Mouse (Mus musculus) erythroblast, embryonic 14.5 days (primary cell): ENCODE data around the gene Iah1. TPM values are rescaled to one million over a fixed set of nuclear protein-coding genes. Genes with fewer than 3 reads are reported as not detected.

Experiments
- H3K27me3 ChIP-seq: 2 replicates; pipeline ENCODE4 v1.6.1; 2012; ENCODE audit warnings: inconsistent platforms; ENCODE audit not compliant: control insufficient read depth
- H3K36me3 ChIP-seq: 2 replicates; pipeline ENCODE4 v1.6.1; 2012; ENCODE audit warnings: mild to moderate bottlenecking, inconsistent platforms; ENCODE audit not compliant: control insufficient read depth
- H3K4me1 ChIP-seq: 2 replicates; pipeline ENCODE4 v1.6.1; 2012; ENCODE audit warnings: inconsistent platforms; ENCODE audit not compliant: control insufficient read depth
- H3K4me3 ChIP-seq: replicated peaks from 2 replicates; pipeline ENCODE3; 2012; ENCODE audit warnings: moderate library complexity, mild to moderate bottlenecking, inconsistent platforms
- H3K9me3 ChIP-seq: 2 replicates; pipeline ENCODE4 v1.6.1; 2012; ENCODE audit warnings: low read length, inconsistent platforms, mixed read lengths; ENCODE audit not compliant: control insufficient read depth
- GATA1 ChIP-seq: IDR thresholded peaks from 2 replicates; pipeline ENCODE4 v1.6.1; 2012; ENCODE audit warnings: low read length, inconsistent platforms, mixed read lengths
- TAL1 ChIP-seq: IDR thresholded peaks from 3 replicates; pipeline ENCODE4 v1.6.1; 2012; ENCODE audit warnings: low read length, inconsistent platforms, mixed read lengths
- polyA plus RNA-seq: library from polyadenylated mRNA; stranded (reverse); fragments of >175 nt; gene quantifications from 2 replicates; pipeline ENCODE4 v1.2.3, GENCODE M21; 2012

The Iah1 gene
- polyA plus RNA-seq: 4.9 and 5.7 TPM in 2 replicates

DNA sequence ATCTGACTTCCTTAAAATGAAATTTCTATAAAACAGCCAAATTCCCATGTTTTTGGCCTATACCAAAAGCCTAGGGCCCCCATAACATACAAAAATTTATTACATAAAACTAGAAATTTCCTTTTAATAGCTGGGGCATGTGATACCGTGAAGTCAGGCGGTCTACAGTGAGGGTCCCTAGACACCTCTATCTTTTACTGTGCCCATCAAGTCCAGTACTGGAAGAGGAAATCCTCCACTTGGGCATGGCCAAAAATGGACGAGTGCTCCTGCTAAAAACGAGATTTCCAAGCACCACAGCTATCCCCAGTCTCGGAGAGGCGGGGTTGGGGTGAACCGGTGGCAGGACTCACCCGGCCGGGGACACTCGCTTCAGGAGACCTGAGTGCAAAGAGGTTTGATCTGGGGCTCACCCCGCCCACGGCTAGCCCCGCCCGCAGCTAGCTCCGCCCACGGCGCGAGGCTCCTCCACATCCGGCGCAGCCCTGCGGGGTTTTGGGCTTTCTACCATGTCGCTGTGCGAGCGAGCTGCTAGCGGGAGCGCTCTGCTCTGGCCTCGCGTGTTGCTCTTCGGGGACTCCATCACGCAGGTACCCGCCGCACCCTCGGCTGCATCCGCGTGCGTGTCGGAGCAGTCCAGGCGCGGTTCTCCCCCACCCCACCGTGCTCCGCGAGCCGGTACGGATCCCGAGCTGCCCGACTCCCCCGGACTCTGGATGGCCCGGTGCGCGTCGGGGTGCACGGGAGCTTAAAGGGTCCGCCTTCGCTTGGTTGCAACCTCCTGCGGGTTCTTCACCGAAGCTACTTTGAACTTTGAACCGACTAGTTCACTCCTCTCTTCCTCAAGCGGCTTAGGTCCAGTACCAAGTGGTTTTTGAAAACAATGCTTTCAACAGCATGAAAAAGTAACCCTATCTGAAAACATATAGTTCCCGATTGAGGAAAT lies at the start of gene Iah1:
Gene Iah1 (plus strand): TSS at position 467 of the 946 bp plus-strand sequence.
- Histone ChIP-seq H3K36me3 (peaks cover 58% of the 10 kb centered on the region), H3K9me3 (no peaks in the 10 kb centered on the region), H3K4me1 (peaks cover 19% of the 10 kb centered on the region), H3K4me3 (peak within 1 kb of the TSS; percentile 70), H3K27me3 (no peaks in the 10 kb centered on the region)
- no peak for TF ChIP-seq GATA1
- no peak for TF ChIP-seq TAL1

DNA sequence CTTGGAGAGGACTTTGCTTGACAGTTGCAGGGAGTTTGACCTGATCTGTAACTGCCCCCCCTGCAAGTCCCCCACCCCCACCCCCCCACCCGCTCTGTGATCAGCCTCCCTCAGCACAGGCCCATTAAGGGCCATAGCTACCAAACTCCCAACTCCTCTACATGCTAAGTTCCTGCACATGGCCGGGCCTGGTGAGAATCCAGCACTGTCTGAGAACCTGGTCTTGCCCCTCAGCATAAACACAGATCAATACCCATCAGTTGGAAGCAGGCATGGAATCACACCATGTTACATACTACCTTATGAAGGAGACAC lies 49.4 kb upstream of the Iah1 start:
- peaks cover 22% of the 10 kb centered on the region for H3K36me3 ChIP-seq
- no peak overlapping the region for H3K4me3 ChIP-seq
- TF ChIP-seq TAL1 (no peak), GATA1 (no peak)
- peaks cover 6% of the 10 kb centered on the region for H3K9me3 ChIP-seq
- H3K4me1 ChIP-seq: peaks cover 14% of the 10 kb centered on the region
- no peaks in the 10 kb centered on the region for H3K27me3 ChIP-seq

DNA sequence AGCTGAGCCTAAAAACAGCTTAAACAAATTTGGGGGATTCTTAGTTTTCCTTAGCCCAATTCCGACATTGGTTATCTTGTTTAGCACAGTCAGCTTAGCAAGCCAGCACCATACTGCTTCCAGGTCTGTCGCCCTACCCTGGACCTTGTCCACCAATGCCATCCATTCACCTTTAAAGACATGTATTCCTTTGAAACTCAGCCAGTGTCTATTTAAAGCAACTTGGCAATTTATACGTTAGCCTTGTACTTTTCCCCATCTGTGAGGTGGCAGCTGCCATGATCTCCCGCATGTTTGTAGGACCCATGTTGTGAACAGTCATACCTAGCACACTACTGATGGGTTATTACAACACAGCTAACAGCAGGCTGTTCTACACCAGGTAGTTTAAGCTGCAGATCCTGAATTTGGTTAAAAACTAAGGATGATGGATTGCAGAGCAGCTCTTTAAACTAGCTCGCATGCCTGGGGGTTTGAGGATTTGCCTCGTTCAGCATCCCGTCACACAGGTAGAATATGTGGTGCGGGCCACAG lies 48.0 kb upstream of the Iah1 start:
- Histone ChIP-seq H3K36me3 (peaks cover 24% of the 10 kb centered on the region), H3K4me3 (no peak overlapping the region), H3K4me1 (peaks cover 14% of the 10 kb centered on the region), H3K27me3 (no peaks in the 10 kb centered on the region), H3K9me3 (peaks cover 6% of the 10 kb centered on the region)
- no peak for TF ChIP-seq GATA1
- no peak for TF ChIP-seq TAL1

DNA sequence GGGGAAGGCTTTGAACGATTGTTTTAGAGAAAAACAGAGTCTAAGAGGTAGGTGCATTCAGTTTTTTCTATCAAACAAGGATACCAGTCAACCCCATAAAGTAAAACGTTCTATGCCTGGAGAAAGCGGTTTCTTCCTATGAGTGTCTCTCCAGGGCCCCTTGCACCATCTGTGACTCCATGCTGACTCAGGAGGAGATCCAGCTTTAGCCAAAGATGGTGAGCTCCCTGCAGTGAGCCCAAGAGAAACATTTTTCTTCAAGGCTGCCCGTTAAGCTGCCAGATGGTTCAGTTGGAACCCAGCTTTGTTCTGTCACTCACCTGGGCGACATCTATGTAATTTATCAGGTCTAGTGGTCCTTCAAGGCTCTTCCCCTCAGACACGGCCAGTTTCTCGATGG lies 41.7 kb upstream of the Iah1 start:
- Histone ChIP-seq H3K4me3 (no peak overlapping the region), H3K27me3 (no peaks in the 10 kb centered on the region), H3K4me1 (no peaks in the 10 kb centered on the region), H3K36me3 (peaks cover 24% of the 10 kb centered on the region), H3K9me3 (no peaks in the 10 kb centered on the region)
- TF ChIP-seq TAL1 (no peak), GATA1 (no peak)

DNA sequence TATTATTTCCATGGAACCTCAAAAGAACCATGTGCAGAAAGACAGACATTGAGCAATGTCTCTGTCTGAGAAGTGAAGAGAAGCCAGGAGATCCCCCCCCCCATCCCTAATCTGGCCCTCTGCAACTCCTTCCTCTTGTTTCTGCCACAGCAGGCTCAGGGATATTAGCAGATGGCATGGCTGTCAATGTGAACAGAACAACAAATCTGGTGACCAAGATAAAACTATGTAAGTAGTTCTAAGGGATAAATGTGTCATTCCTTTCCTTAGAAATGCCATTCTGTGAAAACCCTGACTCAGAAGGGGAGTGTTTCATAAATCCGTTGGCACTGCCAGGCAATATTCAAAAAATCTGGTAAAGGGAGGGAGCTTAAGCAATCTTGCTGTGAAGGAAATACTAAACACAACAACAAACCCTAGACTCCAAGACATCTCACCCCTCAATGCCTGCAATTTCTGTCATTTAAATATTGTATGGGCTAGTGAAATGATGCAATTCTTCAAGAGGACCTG lies 38.8 kb upstream of the Iah1 start:
- Histone ChIP-seq H3K9me3 (no peaks in the 10 kb centered on the region), H3K4me1 (no peaks in the 10 kb centered on the region; the same call in 1 of the 2 replicates), H3K4me3 (no peak overlapping the region), H3K27me3 (no peaks in the 10 kb centered on the region), H3K36me3 (peaks cover 7% of the 10 kb centered on the region)
- no peak for TF ChIP-seq TAL1
- no peak for TF ChIP-seq GATA1

DNA sequence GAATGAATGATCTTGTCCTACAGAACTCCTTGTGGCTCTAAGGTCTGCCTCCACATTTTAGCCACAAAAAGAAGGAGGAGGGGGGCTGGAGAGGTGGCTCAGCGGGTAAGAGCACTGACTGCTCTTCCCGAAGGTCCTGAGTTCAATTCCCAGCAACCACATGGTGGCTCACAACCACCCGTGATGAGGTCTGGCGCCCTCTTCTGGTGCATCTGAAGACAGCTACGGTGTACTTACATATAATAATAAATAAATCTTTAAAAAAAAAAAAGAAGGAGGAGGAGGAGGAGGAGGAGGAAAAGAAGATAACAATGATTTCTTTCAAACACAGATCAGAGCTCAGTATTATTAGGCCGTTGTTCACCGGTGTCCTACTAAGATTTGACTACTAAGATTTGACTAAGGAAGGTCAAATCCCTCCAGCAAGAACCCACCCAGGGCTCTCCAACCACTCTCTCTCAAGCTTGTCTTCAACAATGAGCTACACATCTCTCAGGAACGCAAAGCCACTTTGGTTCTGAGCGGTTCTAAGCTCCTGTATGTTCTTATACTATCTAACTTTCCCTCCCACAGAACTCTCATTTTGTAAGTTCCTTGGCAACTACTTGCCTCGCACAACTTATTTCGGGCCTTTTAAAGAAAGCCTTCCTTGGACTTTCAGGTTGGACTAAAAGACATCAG lies 31.3 kb upstream of the Iah1 start, which contains the start of gene Cpsf3:
Gene Cpsf3 (plus strand): TSS at position 631 of the 681 bp plus-strand sequence.
- peaks cover 32% of the 10 kb centered on the region for H3K4me1 ChIP-seq
- TF ChIP-seq GATA1: no peak
- TF ChIP-seq TAL1: no peak
- H3K4me3 ChIP-seq: peak within 1 kb of the TSS; percentile 93
- no peaks in the 10 kb centered on the region for H3K9me3 ChIP-seq
- H3K27me3 ChIP-seq: no peaks in the 10 kb centered on the region
- H3K36me3 ChIP-seq: peaks cover 6% of the 10 kb centered on the region

DNA sequence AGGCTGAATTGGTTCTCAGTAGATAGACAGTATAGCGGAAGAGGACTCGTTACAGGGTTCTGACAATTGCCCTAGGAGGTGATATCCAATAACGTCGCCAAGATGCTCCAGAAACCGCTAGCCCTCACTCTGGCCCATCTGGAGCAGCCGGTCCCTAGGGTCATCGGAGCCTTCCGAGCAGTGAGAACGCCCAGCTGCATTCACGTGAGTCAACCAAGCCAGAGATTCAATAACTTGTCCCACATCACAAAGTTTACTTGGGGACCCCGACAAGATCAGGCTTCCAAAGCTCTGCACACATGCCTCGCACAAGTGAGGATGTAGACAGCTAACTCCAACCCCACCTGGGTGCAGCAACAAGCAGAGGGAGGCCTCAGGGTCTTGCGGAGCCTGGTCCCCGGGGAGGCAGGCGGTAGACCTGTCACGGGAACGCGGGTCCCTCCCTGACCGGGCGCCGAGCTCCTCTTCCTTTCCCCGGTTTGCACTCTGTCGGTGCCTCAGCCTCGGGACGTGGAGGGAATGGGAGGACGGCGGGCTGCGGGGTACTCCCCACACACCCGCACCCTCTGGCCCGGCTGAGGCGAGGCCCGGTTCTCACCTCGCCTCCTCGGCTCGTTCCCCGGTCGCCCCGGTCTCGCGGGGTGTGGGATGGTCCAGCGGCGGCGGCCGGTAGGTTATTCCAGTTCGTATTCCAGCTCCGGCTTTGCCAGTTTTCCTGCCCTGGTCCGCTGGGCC lies 30.5 kb upstream of the Iah1 start:
- Histone ChIP-seq H3K36me3 (peaks cover 12% of the 10 kb centered on the region), H3K4me1 (peaks cover 33% of the 10 kb centered on the region), H3K4me3 (peak overlapping the region; percentile 93), H3K27me3 (no peaks in the 10 kb centered on the region), H3K9me3 (no peaks in the 10 kb centered on the region)
- TF ChIP-seq TAL1: no peak
- TF ChIP-seq GATA1: no peak

DNA sequence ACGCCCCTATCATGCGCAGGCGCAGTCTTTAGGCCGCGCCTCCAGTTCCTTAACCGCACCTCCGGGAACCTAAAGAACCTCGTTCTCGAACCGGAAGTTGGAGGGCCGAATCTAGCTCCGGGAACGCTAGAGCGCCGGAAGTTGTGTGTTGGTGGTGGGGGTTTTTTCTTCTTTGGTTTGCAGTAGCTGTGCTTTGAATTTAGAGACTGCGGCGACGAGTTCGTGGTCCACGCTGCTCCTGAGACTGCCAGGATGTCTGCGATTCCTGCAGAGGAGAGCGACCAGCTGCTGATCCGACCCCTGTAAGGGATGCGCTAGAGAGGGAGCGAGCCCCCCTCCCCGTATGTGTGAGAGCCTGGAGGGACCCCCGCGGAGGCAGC lies 30.0 kb upstream of the Iah1 start, which contains the start of gene Itgb1bp1:
Gene Itgb1bp1 (minus strand): TSS at position 42 of the 380 bp plus-strand sequence.
- Histone ChIP-seq H3K9me3 (no peaks in the 10 kb centered on the region), H3K4me3 (peak within 1 kb of the TSS; percentile 93), H3K4me1 (peaks cover 33% of the 10 kb centered on the region), H3K36me3 (peaks cover 16% of the 10 kb centered on the region), H3K27me3 (no peaks in the 10 kb centered on the region)
- TF ChIP-seq TAL1: no peak
- TF ChIP-seq GATA1: no peak
